Mouse (Mus musculus): Measurements from ENCODE around the gene Pdcd1lg2. TPM values are rescaled to one million over a fixed set of nuclear protein-coding genes. Genes with fewer than 3 reads are reported as not detected.

Pdcd1lg2 gene
- polyA plus RNA-seq, 1 experiment = 4.7 TPM

- no peak for TF ChIP-seq POLR2A (IDR thresholded peaks at IDR 0.05; ENCODE audit: control insufficient read depth, extremely low read depth, insufficient read depth, low read length, poor library complexity)
- no peak for TF ChIP-seq CTCF (IDR thresholded peaks at IDR 0.05; ENCODE audit: borderline replicate concordance, control insufficient read depth, extremely low read depth, insufficient read depth, low read length, poor library complexity)
- Histone ChIP-seq H3K4me1 (replicated peaks; ENCODE audit: control insufficient read depth, insufficient read depth, low read length) (peaks cover 2% of the 10 kb centered on the region), H3K27ac (ENCODE audit: control insufficient read depth, insufficient read depth, low read length) (no peak overlapping the region), H3K27me3 (ENCODE audit: control insufficient read depth, insufficient read depth, low read length) (no peaks in the 10 kb centered on the region), H3K36me3 (ENCODE audit: control insufficient read depth, insufficient read depth, low read length) (peaks cover 23% of the 10 kb centered on the region; the same call in 1 of the 2 replicates), H3K4me3 (ENCODE audit: control insufficient read depth, insufficient read depth, low read length) (no peak overlapping the region)
- no peak for DNase-seq
- 87% methylated on average over 3 of the region's 3 CpGs for WGBS
Measured at GRCm38 (mm10) chr19:29376382-29376781, 34.3 kb upstream of the Pdcd1lg2 start.

DNA sequence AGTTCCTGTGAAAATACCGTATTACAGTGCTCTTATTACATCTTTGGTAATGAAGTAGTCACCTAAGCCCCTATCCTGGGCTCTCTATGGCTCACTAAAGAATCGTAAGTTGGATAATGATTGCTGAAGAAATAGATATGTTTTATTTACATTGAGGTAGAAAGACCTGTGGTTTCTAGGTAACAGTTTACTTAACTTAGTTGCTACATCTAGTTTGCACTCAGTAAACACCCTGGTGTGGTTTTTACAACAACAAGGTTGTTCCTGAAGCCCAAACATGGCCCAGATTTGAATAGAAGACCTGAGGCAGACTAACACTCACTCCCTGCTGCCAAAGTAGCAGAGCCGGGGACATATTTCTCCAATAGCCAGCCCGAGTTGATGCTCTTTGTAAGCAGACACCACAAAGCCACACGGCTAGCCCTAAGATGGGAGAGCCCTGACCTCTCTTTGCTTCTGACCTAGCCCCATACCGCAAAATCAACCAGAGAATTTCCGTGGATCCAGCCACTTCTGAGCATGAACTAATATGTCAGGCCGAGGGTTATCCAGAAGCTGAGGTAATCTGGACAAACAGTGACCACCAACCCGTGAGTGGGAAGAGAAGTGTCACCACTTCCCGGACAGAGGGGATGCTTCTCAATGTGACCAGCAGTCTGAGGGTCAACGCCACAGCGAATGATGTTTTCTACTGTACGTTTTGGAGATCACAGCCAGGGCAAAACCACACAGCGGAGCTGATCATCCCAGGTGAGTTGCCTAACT is 30.7 kb upstream of the Pdcd1lg2 start:
- no peak overlapping the region for H3K4me3 ChIP-seq (ENCODE audit: control insufficient read depth, insufficient read depth, low read length)
- TF ChIP-seq CTCF (IDR thresholded peaks at IDR 0.05; ENCODE audit: borderline replicate concordance, control insufficient read depth, extremely low read depth, insufficient read depth, low read length, poor library complexity) (no peak), POLR2A (IDR thresholded peaks at IDR 0.05; ENCODE audit: control insufficient read depth, extremely low read depth, insufficient read depth, low read length, poor library complexity) (no peak)
- H3K36me3 ChIP-seq (ENCODE audit: control insufficient read depth, insufficient read depth, low read length) = peaks cover 25% of the 10 kb centered on the region
- no peak overlapping the region for H3K27ac ChIP-seq (ENCODE audit: control insufficient read depth, insufficient read depth, low read length)
- H3K4me1 ChIP-seq (replicated peaks; ENCODE audit: control insufficient read depth, insufficient read depth, low read length) = peaks cover 6% of the 10 kb centered on the region
- DNase-seq = no peak
- no peaks in the 10 kb centered on the region for H3K27me3 ChIP-seq (ENCODE audit: control insufficient read depth, insufficient read depth, low read length)
- 96% methylated on average over 14 of the region's 14 CpGs for WGBS

DNA sequence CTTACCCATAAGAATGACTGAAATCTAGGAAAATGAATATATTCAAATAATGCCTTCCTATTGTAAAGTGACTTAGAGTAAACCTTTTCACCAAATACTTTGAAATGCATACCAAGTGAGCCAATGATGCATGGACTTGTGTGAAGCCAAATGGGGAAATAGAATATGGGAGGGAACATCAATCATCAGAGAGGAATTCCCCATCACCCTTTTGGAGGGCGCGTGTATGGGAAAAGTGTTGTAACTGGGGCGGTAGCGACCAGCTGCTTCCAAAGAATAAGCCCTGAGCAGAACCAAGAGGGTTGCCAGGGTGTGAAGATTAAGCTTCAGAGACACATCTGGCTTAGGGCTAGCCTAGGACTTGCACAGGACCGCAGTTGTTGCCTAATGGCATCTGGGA is 27.4 kb upstream of the Pdcd1lg2 start:
- H3K4me3 ChIP-seq (ENCODE audit: control insufficient read depth, insufficient read depth, low read length) = no peak overlapping the region
- no peak overlapping the region for H3K27ac ChIP-seq (ENCODE audit: control insufficient read depth, insufficient read depth, low read length)
- WGBS = 94% methylated on average over 5 of the region's 5 CpGs
- H3K4me1 ChIP-seq (replicated peaks; ENCODE audit: control insufficient read depth, insufficient read depth, low read length) = peaks cover 6% of the 10 kb centered on the region
- TF ChIP-seq POLR2A (IDR thresholded peaks at IDR 0.05; ENCODE audit: control insufficient read depth, extremely low read depth, insufficient read depth, low read length, poor library complexity) = no peak
- peaks cover 17% of the 10 kb centered on the region for H3K36me3 ChIP-seq (ENCODE audit: control insufficient read depth, insufficient read depth, low read length)
- no peak for DNase-seq
- no peaks in the 10 kb centered on the region for H3K27me3 ChIP-seq (ENCODE audit: control insufficient read depth, insufficient read depth, low read length)

DNA sequence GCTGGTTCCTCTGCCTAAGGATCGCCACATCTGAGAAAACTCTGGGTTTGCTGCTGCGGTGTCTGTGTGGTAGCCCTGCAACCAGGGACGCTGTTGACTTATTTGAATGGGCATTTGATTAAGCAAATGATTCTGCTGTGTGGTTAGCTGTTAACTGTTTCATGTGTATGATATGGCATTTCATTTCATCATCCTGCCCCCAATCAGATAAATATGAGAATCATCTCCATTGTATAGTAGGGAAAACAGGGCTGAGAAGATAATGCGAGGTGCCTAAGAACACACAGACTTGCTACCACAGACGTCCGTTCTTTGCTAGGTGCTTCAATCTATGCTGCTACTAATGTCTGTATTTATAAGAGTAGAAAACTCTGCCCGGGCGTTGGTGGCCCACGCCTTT is 26.3 kb upstream of the Pdcd1lg2 start:
- no peaks in the 10 kb centered on the region for H3K27me3 ChIP-seq (ENCODE audit: control insufficient read depth, insufficient read depth, low read length)
- H3K27ac ChIP-seq (ENCODE audit: control insufficient read depth, insufficient read depth, low read length) = no peak overlapping the region
- no peak overlapping the region for H3K4me3 ChIP-seq (ENCODE audit: control insufficient read depth, insufficient read depth, low read length)
- WGBS = 62% methylated on average over 9 of the region's 9 CpGs
- peaks cover 6% of the 10 kb centered on the region for H3K4me1 ChIP-seq (replicated peaks; ENCODE audit: control insufficient read depth, insufficient read depth, low read length)
- TF ChIP-seq POLR2A (IDR thresholded peaks at IDR 0.05; ENCODE audit: control insufficient read depth, extremely low read depth, insufficient read depth, low read length, poor library complexity) (no peak), CTCF (IDR thresholded peaks at IDR 0.05; ENCODE audit: borderline replicate concordance, control insufficient read depth, extremely low read depth, insufficient read depth, low read length, poor library complexity) (no peak)
- DNase-seq = no peak
- H3K36me3 ChIP-seq (ENCODE audit: control insufficient read depth, insufficient read depth, low read length) = peaks cover 17% of the 10 kb centered on the region

DNA sequence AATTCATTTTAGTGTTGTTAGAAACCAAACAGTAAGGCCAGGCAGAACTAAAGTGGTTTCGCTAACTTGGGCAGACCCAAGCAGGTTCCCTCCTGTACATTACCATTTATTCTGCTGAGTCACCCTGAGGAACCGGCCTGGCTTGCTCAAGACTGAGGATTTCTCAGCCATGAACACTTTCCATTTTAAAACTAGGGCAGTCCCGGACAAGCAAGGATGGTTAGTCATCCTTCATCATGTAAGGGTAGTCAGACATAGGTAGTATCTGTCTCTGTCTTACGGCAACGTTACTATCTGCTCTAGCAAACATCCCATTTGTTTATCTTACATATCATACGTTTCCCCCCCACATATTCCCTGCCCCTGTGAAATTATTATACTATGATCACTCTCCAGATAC is 25.7 kb upstream of the Pdcd1lg2 start:
- WGBS = 84% methylated on average over 6 of the region's 6 CpGs

DNA sequence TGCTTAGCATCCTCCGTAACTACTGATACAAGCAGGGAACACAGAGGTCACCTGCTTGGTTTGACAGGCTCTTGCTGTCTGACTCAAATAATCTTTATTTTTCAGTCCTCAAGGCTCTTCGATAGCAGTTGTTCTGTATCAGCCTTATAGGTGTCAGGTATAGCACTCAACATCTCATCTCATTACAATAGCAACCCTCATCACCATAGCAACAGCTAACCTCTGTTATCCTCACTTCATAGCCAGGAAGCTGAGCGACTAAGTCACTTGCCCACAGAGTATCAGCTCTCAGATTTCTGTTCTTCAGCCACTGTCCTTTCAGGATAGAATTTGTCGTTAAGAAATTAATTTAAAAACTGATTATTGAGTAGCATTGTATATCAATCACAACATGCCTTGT is 24.9 kb upstream of the Pdcd1lg2 start:
- 96% methylated on average over 4 of the region's 4 CpGs for WGBS
- peaks cover 12% of the 10 kb centered on the region for H3K36me3 ChIP-seq (ENCODE audit: control insufficient read depth, insufficient read depth, low read length)

More for the DNA sequence above, 25.7 kb upstream of the Pdcd1lg2 start:
- H3K27ac ChIP-seq (ENCODE audit: control insufficient read depth, insufficient read depth, low read length) = no peak overlapping the region
- no peak overlapping the region for H3K4me3 ChIP-seq (ENCODE audit: control insufficient read depth, insufficient read depth, low read length)
- no peak for DNase-seq
- peaks cover 17% of the 10 kb centered on the region for H3K36me3 ChIP-seq (ENCODE audit: control insufficient read depth, insufficient read depth, low read length)
- H3K4me1 ChIP-seq (replicated peaks; ENCODE audit: control insufficient read depth, insufficient read depth, low read length) = peaks cover 6% of the 10 kb centered on the region
- no peak for TF ChIP-seq CTCF (IDR thresholded peaks at IDR 0.05; ENCODE audit: borderline replicate concordance, control insufficient read depth, extremely low read depth, insufficient read depth, low read length, poor library complexity)
- TF ChIP-seq POLR2A (IDR thresholded peaks at IDR 0.05; ENCODE audit: control insufficient read depth, extremely low read depth, insufficient read depth, low read length, poor library complexity) = no peak
- no peaks in the 10 kb centered on the region for H3K27me3 ChIP-seq (ENCODE audit: control insufficient read depth, insufficient read depth, low read length)

More for the DNA sequence above, 24.9 kb upstream of the Pdcd1lg2 start:
- no peak overlapping the region for H3K27ac ChIP-seq (ENCODE audit: control insufficient read depth, insufficient read depth, low read length)
- no peak overlapping the region for H3K4me3 ChIP-seq (ENCODE audit: control insufficient read depth, insufficient read depth, low read length)
- no peaks in the 10 kb centered on the region for H3K27me3 ChIP-seq (ENCODE audit: control insufficient read depth, insufficient read depth, low read length)
- no peak for DNase-seq
- peaks cover 6% of the 10 kb centered on the region for H3K4me1 ChIP-seq (replicated peaks; ENCODE audit: control insufficient read depth, insufficient read depth, low read length)
- TF ChIP-seq CTCF (IDR thresholded peaks at IDR 0.05; ENCODE audit: borderline replicate concordance, control insufficient read depth, extremely low read depth, insufficient read depth, low read length, poor library complexity) (no peak), POLR2A (IDR thresholded peaks at IDR 0.05; ENCODE audit: control insufficient read depth, extremely low read depth, insufficient read depth, low read length, poor library complexity) (no peak)

Measured in thymus, adult 2 months (tissue).